In the genomic region with DNA sequence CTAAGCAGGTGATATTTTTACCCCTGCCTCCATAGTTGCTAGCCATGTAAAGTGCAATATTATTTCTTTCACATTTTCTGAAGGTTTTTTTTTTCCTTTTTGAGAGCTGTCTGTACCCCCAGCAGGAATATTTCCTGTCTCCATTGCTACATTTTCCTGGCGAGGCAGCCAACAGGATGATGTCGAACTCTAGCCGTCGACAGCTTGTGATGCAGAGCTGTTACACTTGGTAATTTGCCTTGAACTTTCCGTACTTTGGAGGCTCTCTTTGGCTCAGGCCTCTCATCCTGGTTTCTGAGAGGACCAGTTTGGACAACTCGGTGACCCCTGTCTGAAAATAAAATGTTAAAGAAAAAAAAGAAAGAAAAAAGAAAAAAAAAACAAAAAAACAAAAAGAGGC, we compare ENCODE assay signal across 11 mouse cellular contexts.
DNase-seq lines count a peak whose midpoint lies in the region; ATAC-seq lines count a peak whose summit lies in the region.
"Had no signal": no experiment of that assay in that cellular context is flagged by ENCODE, and none has a peak within 500 bp of the region (broad histone marks: within the 10 kb centered on the region; RNA-seq: fewer than 3 reads in every experiment).

No protein-coding gene starts in this region.

- H3K27me3 ChIP-seq in heart, embryonic 11.5 days (ENCODE audit: control insufficient read depth, insufficient read depth, low read length): no peaks in the 10 kb centered on the region
- H3K27me3 ChIP-seq: liver, embryonic 12.5 days had no signal

- 30% methylated on average over 6 of the region's 6 CpGs for WGBS in heart, embryonic 11.5 days (ENCODE audit: insufficient replicate concordance)

- ATAC-seq in heart, embryonic 11.5 days (replicated peaks; ENCODE audit: insufficient number of reproducible peaks, low FRiP score, low TSS enrichment): no peak
- ATAC-seq: liver, embryonic 12.5 days had no signal

- no peaks in the 10 kb centered on the region for H3K36me3 ChIP-seq in heart, embryonic 11.5 days (ENCODE audit: control insufficient read depth, insufficient read depth, low read length)
- H3K36me3 ChIP-seq: liver, embryonic 12.5 days; midbrain, embryonic 10.5 days had no signal

- DNase-seq in heart, adult 18-20 months: peak; percentile 66 to 81
- DNase-seq in NIH3T3 (ENCODE audit: low read depth): peak; percentile 96
- DNase-seq in adrenal gland, postnatal 36 days: peak; percentile 42 to 53
- peak; percentile 23 to 33 for DNase-seq in kidney, postnatal 4 days
- no peak for DNase-seq in left cerebral cortex, adult 9 months (ENCODE audit: low spot score in 2 of 2)
- no peak for DNase-seq in c-Kit-positive CD71-positive TER-119-positive erythroid progenitor cells, embryonic 14.5 days (ENCODE audit: low spot score)

- H3K4me2 ChIP-seq in heart, embryonic 11.5 days: no peak overlapping the region
- H3K4me2 ChIP-seq: hindbrain, embryonic 14.5 days; liver, embryonic 12.5 days had no signal

- H3K9me3 ChIP-seq in heart, embryonic 11.5 days (replicated peaks; ENCODE audit: control insufficient read depth, low read length): no peaks in the 10 kb centered on the region
- H3K9me3 ChIP-seq: liver, embryonic 12.5 days; midbrain, embryonic 10.5 days had no signal

- H3K9ac ChIP-seq in heart, embryonic 11.5 days (ENCODE audit: low read depth, low read length): no peak overlapping the region
- H3K9ac ChIP-seq: hindbrain, embryonic 14.5 days; liver, embryonic 12.5 days had no signal

- H3K27ac ChIP-seq in heart, embryonic 11.5 days (ENCODE audit: low read depth, low read length): no peak overlapping the region
- H3K27ac ChIP-seq: hindbrain, embryonic 14.5 days; layer of hippocampus, adult 2 months; liver, embryonic 12.5 days; midbrain, embryonic 10.5 days had no signal

- H3K4me1 ChIP-seq in heart, embryonic 11.5 days (ENCODE audit: control insufficient read depth, insufficient read depth, low read length): peaks cover 10% of the 10 kb centered on the region; the same call in 1 of the 2 replicates
- H3K4me1 ChIP-seq: liver, embryonic 12.5 days; midbrain, embryonic 10.5 days had no signal

- H3K4me3 ChIP-seq in heart, embryonic 11.5 days (ENCODE audit: low read depth, low read length): no peak overlapping the region
- H3K4me3 ChIP-seq: layer of hippocampus, adult 2 months; liver, embryonic 12.5 days; midbrain, embryonic 10.5 days had no signal

Comparison
In these comparisons a context has a peak if more than half of its experiments do, and no peak if none do; other contexts are left out.
1. DNase-seq: peak in heart, adult 18-20 months (2 of 2), NIH3T3 (single experiment), adrenal gland, postnatal 36 days (2 of 2) and kidney, postnatal 4 days (2 of 2); none in left cerebral cortex, adult 9 months (0 of 2) and c-Kit-positive CD71-positive TER-119-positive erythroid progenitor cells, embryonic 14.5 days (single experiment).